Mouse (Mus musculus) lung, adult 18-20 months (tissue): ENCODE measurements around the gene Zcchc3.
"Not testable (repeated sequence)": the region's sequence is repeated elsewhere in the genome, so short reads cannot be mapped to it uniquely, and the experiment has no call there.

Experiments
- DNase-seq, 2 experiments: peaks; one replicate each; pipeline ENCODE4 v3.0.0; 2022; ENCODE audit warnings: mixed read lengths in 2 of 2

Gene Zcchc3

GRCm38 (mm10) chr2:152414591-152415165 is at the start of gene Zcchc3:
TSS of gene Zcchc3 (minus strand) at chr2:152415027.
- DNase-seq: peak; percentile 86 to 88

- no peak for DNase-seq
Measured at GRCm38 (mm10) chr2:152459241-152459640, 44.4 kb upstream of the Zcchc3 start.

- no peak for DNase-seq
Measured at GRCm38 (mm10) chr2:152452101-152452781, 37.4 kb upstream of the Zcchc3 start.

GRCm38 (mm10) chr2:152450241-152450640 is 35.4 kb upstream of the Zcchc3 start:
- DNase-seq: peak in 1 of 2 experiments; percentile 15

GRCm38 (mm10) chr2:152447461-152447860 is 32.6 kb upstream of the Zcchc3 start:
- no peak for DNase-seq

GRCm38 (mm10) chr2:152446642-152447041 is 31.8 kb upstream of the Zcchc3 start:
- no peak for DNase-seq

GRCm38 (mm10) chr2:152443281-152443680 is 28.5 kb upstream of the Zcchc3 start:
- no peak for DNase-seq

GRCm38 (mm10) chr2:152442322-152442721 is 27.5 kb upstream of the Zcchc3 start:
- no peak for DNase-seq

- no peak for DNase-seq
Measured at GRCm38 (mm10) chr2:152439833-152440232, 25.0 kb upstream of the Zcchc3 start.

GRCm38 (mm10) chr2:152438963-152439362 is 24.1 kb upstream of the Zcchc3 start:
- no peak for DNase-seq

GRCm38 (mm10) chr2:152436983-152437860 is 22.4 kb upstream of the Zcchc3 start:
- peak; percentile 70 to 79 for DNase-seq

GRCm38 (mm10) chr2:152436405-152436901 is 21.6 kb upstream of the Zcchc3 start:
- no peak for DNase-seq

GRCm38 (mm10) chr2:152428481-152428880 is 13.7 kb upstream of the Zcchc3 start:
- DNase-seq: not testable (repeated sequence)

- DNase-seq: peak in 1 of 2 experiments; percentile 24
Measured at GRCm38 (mm10) chr2:152427493-152427892, 12.7 kb upstream of the Zcchc3 start.

- DNase-seq: no peak
Measured at GRCm38 (mm10) chr2:152415786-152416185, 959 bp upstream of the Zcchc3 start.

- DNase-seq: no peak
Measured at GRCm38 (mm10) chr2:152415287-152415686, 460 bp upstream of the Zcchc3 start, which contains the start of gene 6820408C15Rik. TSS of gene 6820408C15Rik (plus strand) at chr2:152415587.

- DNase-seq: peak; percentile 30 to 41
Measured at GRCm38 (mm10) chr2:152413765-152414584, 852 bp downstream of the Zcchc3 start.

GRCm38 (mm10) chr2:152413158-152413764 is 1.6 kb downstream of the Zcchc3 start:
- peak; percentile 20 to 33 for DNase-seq

- DNase-seq: no peak
Measured at GRCm38 (mm10) chr2:152412526-152413157, 2.2 kb downstream of the Zcchc3 start.

GRCm38 (mm10) chr2:152411471-152411870 is 3.4 kb downstream of the Zcchc3 start:
- no peak for DNase-seq

GRCm38 (mm10) chr2:152410971-152411371 is 3.9 kb downstream of the Zcchc3 start:
- DNase-seq: peak; percentile 67 to 77
